In genomic region chr19:26718221-26718620, GRCm38 (mm10) we compare ENCODE assay signal across 9 mouse cellular contexts.
DNase-seq lines count a peak whose midpoint lies in the region; ATAC-seq and TF ChIP-seq lines count a peak whose summit lies in the region.
"Had no signal": no experiment of that assay in that cellular context is flagged by ENCODE, and none has a peak within 500 bp of the region (broad histone marks: within the 10 kb centered on the region; RNA-seq: fewer than 3 reads in every experiment).

No protein-coding gene starts in this region.

- no peak overlapping the region for H3K4me2 ChIP-seq in lung, postnatal 0 days (replicated peaks; ENCODE audit: low read depth, low read length)
- H3K4me2 ChIP-seq: neural tube, embryonic 12.5 days had no signal

- peak; percentile 49 for ATAC-seq in lung, postnatal 0 days

- H3K9ac ChIP-seq in lung, postnatal 0 days (replicated peaks; ENCODE audit: low read depth) = no peak overlapping the region
- H3K9ac ChIP-seq: neural tube, embryonic 12.5 days had no signal

- peak; percentile 79 for TF ChIP-seq CTCF in lung, postnatal 0 days (IDR thresholded peaks at IDR 0.05)

- no peak overlapping the region for H3K4me3 ChIP-seq in heart, embryonic 10.5 days
- H3K4me3 ChIP-seq in lung, postnatal 0 days (ENCODE audit: low read depth, low read length) = no peak overlapping the region
- H3K4me3 ChIP-seq: neural tube, embryonic 12.5 days had no signal

- no peak overlapping the region for H3K27ac ChIP-seq in heart, embryonic 10.5 days
- H3K27ac ChIP-seq in lung, postnatal 0 days (ENCODE audit: low read length) = no peak overlapping the region
- H3K27ac ChIP-seq: neural tube, embryonic 12.5 days had no signal

- no peaks in the 10 kb centered on the region for H3K4me1 ChIP-seq in heart, embryonic 10.5 days
- no peaks in the 10 kb centered on the region for H3K4me1 ChIP-seq in lung, postnatal 0 days (ENCODE audit: insufficient read depth, low read depth, low read length)

- 0 out of 2 replicates have a peak, but pooled peaks have one; percentile 30 for TF ChIP-seq EP300 in lung, postnatal 0 days (IDR thresholded peaks at IDR 0.05)

- H3K27me3 ChIP-seq in heart, embryonic 10.5 days (ENCODE audit: insufficient read depth, poor library complexity, severe bottlenecking) = no peaks in the 10 kb centered on the region
- H3K27me3 ChIP-seq in lung, postnatal 0 days (replicated peaks; ENCODE audit: insufficient read depth, low read length) = no peaks in the 10 kb centered on the region
- H3K27me3 ChIP-seq: neural tube, embryonic 12.5 days had no signal

- 35% methylated on average over 6 of the region's 6 CpGs for WGBS in heart, embryonic 10.5 days
- 16% methylated on average over 6 of the region's 6 CpGs for WGBS in lung, postnatal 0 days

- no peaks in the 10 kb centered on the region for H3K36me3 ChIP-seq in heart, embryonic 10.5 days
- H3K36me3 ChIP-seq in lung, postnatal 0 days (ENCODE audit: insufficient read depth, low read length) = peaks cover 11% of the 10 kb centered on the region
- H3K36me3 ChIP-seq: neural tube, embryonic 12.5 days had no signal

- no peaks in the 10 kb centered on the region for H3K9me3 ChIP-seq in heart, embryonic 10.5 days
- no peaks in the 10 kb centered on the region for H3K9me3 ChIP-seq in lung, postnatal 0 days (ENCODE audit: low read length)
- H3K9me3 ChIP-seq: neural tube, embryonic 12.5 days had no signal

- DNase-seq in heart, adult 11 months = peak; percentile 87
- no peak for DNase-seq in heart, embryonic 10.5 days (ENCODE audit: low spot score)
- peak; percentile 66 for DNase-seq in urinary bladder, postnatal 14 days (ENCODE audit: low spot score)
- no peak for DNase-seq in urinary bladder, postnatal 10 days (ENCODE audit: low spot score)
- DNase-seq in fibroblast of lung, adult 2 months (ENCODE audit: low read depth) = peak; percentile 14
- DNase-seq in kidney, adult 18-20 months = peak; percentile 71
- DNase-seq in lung, postnatal 0 days (ENCODE audit: low spot score) = peak; percentile 78
- peak; percentile 26 for DNase-seq in thymus, postnatal 25 days

Comparison
In these comparisons a context has a peak if more than half of its experiments do, and no peak if none do; other contexts are left out.
1. DNase-seq: peak in heart, adult 11 months (single experiment), urinary bladder, postnatal 14 days (single experiment), fibroblast of lung, adult 2 months (single experiment), kidney, adult 18-20 months (single experiment), lung, postnatal 0 days (single experiment) and thymus, postnatal 25 days (single experiment); none in heart, embryonic 10.5 days (single experiment) and urinary bladder, postnatal 10 days (single experiment).